Mouse (Mus musculus) left cerebral cortex, adult 8-10 months (tissue): Measurements from ENCODE around the gene Lrrc37a. TPM values are rescaled to one million over a fixed set of nuclear protein-coding genes. Genes with fewer than 3 reads are reported as not detected.
A peak's percentile ranks its signal among the peaks of the same experiment; 100 is the strongest.
"Not testable (repeated sequence)": the region's sequence is repeated elsewhere in the genome, so short reads cannot be mapped to it uniquely, and the experiment has no call there.

Experiments
- DNase-seq, 2 experiments: peaks; one replicate each; pipeline ENCODE4 v3.0.0; 2022; ENCODE audit warnings: low spot score in 2 of 2
- total RNA-seq, 4 experiments: library from RNA; stranded (reverse); gene quantifications; 2 replicates each; pipeline ENCODE4 v1.2.4; 2022

The Lrrc37a gene
- total RNA-seq, result not detected

DNA sequence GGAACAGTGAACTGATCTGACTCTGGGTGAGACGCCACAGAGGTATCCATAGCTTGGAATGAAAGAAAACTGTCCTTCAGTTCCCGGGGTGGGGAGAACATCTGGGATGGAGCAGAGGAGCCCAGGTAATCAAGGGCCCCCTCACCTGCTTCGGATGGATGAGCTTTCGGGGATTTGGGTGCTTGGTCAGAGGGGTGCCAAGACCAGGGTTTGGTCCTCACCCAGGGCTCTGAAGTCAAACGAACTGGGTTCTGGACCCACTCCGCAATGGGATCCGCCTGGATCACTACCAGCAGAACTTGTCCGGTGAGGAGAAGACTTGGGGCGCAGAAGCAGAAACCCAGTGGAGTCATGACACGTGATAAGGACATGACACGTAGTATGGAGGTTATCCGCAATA, at the start of gene Lrrc37a:
TSS of gene Lrrc37a (minus strand) at position 101 of the 400 bp plus-strand sequence.
- no peak for DNase-seq

DNA sequence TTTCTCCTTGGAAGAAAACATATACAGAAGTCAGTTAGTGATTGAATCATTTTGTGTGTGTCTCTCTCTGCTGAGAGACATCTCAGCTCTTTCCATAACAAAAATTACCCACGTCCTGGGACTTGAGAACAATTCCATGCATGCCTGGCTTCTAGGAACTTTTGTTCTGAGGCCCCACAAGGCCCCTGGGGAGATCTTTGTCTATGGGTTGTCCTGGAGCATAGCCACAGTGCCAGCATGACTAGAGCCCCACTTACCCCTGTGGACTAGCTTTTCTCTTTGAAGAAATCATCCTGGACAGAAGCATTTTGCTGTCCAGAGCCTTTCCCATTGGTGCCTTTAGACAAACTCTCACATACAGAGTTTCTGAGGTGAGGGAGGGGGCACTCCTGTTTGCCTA, 30.6 kb upstream of the Lrrc37a start:
- DNase-seq, result not testable (repeated sequence)

DNA sequence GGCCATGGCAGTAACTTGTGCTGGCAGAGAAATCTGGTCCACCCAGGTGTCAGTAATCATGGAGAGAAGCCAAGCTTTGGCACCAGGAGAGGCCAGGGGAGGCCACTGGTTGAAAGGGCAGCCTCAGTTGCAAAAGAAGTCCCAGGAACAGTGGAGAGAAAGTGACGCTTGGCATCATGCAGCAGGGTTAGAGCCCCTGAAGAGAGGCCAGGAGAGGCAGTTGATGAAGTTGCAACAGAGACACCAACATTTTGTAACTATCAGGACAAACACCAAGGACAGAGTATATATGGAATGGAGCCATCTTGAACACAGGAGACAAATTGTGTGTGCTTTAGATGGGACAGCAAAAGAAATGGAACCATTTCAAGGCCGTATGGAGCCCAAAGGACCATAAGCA, 7.7 kb upstream of the Lrrc37a start:
- DNase-seq, result no peak

DNA sequence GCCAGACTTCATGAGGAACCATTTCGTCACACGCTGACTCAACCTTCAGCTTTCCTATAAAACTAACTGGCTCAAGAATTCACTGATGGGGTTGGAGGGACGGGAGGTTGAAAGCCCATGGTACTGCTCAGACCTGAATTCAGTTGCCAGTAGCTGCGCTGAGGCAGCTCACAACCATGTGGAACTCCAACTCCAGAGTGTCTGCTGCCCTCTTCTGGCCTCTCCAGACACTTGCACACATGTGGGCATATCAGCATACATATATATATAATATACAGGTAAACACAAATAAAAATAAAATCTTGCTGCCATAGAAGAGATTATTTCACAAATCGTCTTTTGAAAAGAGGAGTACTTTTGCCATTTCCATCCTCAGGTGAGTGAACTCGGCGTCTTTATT, 40.0 kb downstream of the Lrrc37a start:
- no peak for DNase-seq

DNA sequence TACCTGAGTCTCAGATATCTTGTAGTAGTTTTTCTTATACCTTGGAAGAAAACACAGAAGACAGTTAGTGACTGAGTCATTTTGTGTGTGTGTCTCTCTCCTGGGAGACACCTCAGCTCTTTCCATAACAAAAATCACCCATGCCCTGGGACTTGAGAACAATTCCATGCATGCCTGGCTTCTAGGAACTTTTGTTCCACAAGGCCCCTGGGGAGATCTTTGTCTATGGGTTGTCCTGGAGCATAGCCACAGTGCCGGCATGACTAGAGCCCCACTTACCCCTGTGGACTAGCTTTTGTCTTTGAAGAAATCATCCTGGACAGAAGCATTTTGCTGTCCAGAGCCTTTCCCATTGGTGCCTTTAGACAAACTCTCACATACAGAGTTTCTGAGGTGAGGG, 53.3 kb downstream of the Lrrc37a start:
- DNase-seq, result not testable (repeated sequence)

DNA sequence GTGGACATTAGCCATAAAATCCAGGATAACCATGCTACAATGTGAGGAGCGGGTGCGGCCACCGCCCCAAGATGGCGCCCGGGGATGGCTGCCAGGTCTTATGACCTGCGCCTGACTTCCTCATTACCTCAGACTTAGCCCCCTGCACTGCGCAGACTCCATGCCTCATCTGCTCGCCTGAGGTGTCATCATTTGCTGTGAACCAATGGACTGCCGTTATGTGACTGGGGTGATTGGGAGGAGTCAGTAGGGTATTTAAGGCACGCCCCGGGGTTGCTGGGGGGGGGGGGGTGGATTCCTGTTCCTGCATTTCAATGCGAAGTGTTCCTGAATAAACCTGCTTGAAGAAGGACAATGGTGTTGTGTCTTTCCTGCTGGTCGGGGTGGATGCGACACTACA, 54.7 kb downstream of the Lrrc37a start:
- not testable (repeated sequence) for DNase-seq

DNA sequence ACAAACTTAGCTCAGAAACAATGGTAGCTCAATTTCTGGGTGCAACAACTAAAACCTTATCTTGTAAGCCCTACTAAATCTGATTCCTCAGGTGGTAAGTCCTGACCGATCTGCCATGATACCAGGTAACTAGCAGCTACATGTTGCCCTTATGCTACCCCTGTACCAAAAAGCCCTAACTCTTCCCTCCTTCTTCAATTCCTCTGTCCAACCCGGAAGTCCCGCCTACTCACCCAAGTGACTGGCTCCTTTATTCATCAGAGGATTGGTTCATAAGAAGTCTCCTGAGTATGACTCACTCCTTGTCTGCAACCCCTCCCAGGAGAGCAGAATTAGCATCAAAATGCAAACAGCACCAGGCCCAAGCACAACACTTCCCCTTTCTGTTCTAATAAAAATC, 60.7 kb downstream of the Lrrc37a start:
- DNase-seq, result no peak

DNA sequence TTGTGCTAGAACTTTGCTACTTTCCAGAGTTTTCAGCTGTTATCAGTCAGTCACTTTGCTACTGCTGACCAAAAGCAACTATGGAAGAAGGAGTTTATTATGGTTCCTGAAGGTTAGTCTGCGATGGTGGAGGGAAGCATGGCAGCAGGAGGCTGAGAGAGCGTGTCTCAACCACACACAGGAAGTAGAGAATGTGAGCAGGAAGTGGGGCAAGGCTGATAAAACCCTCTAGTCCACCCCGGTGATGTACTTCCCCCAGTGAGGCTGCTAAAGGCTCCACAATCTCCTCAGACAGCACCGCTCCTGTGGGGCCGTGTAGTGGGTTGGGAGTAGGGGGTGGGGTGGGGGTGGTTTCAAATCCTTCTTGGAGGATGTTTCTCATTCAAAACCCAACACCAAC, 68.1 kb downstream of the Lrrc37a start:
- DNase-seq, result no peak

DNA sequence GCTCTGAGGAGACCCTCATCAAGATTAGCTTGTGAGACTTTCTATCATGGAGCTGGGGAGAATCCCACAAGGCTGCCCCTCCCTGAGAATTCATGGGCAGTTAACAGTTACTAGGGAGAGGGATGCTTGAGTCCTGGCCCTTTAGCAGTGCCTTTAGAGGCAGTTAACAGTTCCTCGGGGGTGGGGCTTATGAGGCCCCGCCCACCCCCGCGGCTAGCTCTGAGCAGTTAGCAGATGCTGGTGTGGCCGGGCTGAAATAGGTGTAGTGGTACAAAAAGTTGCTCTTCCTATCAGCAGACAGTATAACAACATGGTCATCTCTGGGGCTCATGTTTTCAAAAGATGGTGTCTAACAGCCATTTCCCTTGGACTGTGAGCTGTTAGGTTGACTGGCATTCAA, 79.4 kb downstream of the Lrrc37a start:
- DNase-seq, result no peak

DNA sequence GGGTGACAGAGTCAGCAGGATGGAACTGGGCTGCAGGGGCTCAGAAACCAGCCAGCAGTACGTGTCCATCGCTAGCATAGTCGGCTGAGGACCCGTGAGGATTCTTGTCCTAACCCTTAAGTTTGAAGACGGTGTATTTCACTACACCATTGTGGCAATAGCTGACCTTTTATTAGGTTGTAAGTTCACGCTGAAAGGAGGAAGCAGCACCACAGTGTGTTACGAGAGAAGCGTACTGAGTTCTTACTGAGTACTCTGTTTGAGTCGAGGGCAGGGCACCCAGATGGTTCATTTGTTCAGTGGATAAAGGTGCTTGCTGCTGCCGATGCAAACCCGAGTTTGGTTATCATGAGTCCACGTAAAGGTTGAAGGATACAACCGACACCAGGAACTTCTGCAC, 84.7 kb downstream of the Lrrc37a start:
- DNase-seq, result no peak

DNA sequence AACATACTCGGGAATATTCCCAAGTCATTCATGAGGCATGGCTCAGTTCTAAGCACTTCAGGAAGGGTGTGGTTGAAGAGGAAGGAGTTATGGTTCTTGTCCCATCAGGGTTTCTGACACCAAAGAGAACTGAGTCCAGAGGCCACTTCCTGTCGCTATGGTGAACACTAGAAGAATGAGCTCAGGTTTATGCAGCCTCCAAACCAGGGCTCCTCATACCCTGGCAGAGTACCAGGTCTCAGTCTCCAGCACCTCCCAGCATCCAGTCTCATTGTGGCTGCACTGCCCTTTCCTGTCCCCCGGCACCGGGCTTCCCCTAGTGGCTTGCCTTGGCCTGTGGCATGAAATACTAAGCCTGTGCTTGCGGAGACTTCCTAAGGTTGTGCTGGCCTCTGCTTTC, 85.2 kb downstream of the Lrrc37a start:
- DNase-seq, result no peak

DNA sequence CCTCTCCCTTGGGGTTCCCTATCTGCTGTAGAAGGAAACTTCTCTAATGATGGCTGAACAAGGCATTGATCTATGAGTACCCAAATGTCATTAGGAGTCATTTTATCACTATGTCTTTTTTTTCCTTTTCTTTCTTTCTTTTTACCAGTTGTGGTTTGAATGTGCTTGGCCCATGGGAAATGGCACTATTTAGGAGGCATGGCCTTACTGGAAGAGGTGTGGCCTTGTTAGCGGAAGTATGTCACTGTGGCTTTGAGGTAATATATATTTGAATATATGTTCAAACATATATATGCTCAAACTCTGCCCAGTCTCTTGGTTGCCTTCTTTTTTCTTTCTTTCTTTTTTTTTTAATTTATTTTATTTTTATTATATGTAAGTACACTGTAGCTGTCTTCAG, 90.9 kb downstream of the Lrrc37a start:
- DNase-seq, result no peak

DNA sequence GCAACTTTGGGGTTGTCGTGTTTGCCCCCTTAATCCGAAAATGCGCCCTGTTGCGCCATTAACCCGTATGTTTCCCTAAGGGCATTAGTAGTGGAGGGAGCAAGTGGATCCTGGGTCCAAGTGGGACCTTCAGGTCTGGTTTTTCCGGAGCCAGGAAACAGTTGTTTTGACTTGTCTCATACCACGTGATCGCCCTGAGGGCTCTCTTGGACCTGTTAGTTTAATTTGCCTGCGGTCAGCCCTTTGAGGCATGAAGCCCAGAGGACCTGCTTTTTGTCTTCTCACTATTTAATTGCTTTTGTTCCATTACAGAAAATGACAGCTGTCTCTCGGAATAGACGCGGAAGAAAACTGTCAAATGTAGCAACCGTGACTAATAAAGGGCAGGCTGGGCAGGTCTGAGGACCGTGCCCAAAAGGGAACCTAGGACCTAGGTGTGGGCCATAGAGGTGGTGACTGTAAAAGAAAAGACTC, 91.4 kb downstream of the Lrrc37a start:
- no peak for DNase-seq

DNA sequence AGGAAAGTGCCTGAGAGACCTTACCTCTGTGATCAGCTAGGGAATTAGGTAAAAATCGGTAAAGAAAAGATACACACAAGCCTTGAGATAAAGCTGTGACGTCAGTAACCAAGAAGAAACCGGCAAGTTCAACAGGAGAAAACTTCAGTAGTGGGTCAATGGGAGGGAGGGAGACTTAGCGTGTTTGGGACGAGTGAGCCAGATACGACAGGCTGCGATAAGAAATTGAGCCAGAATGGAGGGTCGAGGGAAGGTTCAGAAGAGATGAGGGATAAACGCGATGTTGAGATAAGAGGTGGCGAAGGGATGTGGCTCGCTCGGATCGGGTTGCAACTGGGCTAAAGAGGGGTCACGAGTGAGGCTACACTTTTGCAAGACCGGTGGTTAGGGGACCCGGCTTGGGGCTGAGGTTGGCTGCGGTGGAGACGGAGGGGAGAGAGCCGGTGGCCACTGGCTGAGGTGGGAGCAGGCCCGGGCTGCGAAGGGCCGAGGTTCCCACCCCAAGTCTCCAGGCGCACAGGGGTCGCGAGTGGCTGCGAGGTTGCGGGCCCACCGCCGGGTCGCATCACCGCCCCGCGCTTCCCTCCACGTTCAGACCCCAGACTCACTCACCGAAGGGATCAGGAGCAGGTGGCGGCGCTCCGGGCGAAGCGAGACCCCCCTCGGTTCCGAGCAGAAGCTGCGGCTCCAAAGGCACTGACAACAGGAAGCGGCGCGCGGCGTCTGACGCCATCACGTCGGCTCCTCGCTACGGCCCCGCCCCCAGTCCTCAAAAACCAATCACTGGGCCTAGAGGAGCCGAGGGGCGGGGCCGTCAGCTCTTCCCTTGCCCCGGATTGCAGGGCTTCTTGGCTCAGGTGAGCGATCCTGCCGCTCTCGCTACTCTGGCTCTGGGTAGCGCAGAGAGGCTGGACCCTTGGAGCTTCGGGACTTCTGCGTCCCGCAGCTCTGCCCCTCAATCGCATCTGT, 92.1 kb downstream of the Lrrc37a start, which contains the start of gene Plekhm1:
TSS of gene Plekhm1 (minus strand) at position 707 of the 969 bp plus-strand sequence.
- DNase-seq, result peak; percentile 80 to 94

DNA sequence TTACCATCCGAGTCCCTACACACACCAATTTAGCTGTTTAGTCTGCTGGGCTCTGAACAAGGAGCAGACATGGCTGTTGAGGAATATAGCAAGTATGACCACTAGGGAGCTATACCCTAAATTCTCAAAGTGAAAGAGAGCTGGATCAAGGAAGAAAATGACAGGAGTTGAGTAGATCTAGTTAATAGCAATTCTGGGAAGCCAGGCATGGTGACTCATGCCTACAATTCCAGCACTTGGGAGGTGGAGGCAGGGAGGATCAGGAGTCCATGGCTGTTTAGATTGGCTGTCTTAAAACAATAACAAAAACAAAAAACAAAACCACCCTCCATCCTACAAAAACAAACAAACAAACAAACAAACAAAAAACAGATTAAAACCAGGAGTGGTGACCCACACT, 93.1 kb downstream of the Lrrc37a start:
- DNase-seq, result no peak

DNA sequence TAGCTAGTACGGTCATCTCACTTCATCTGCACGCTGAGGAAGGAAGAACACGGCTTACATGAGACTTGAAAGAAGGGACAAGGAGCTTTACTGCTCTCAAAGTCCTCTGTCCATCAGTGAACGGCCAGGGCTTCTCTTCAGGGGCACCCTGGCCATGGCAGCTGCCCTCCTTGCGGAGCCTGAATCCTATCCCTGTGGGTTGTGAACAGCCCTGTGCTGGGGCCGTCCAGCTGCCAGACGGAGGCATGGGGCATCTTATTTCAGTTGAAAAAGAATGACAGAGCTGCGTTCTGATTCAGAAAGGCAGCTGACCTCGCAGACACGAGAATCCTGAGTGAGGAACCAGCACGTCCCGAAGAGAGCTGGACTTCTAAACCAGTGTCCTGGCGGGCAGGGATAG, 95.5 kb downstream of the Lrrc37a start:
- DNase-seq, result no peak

DNA sequence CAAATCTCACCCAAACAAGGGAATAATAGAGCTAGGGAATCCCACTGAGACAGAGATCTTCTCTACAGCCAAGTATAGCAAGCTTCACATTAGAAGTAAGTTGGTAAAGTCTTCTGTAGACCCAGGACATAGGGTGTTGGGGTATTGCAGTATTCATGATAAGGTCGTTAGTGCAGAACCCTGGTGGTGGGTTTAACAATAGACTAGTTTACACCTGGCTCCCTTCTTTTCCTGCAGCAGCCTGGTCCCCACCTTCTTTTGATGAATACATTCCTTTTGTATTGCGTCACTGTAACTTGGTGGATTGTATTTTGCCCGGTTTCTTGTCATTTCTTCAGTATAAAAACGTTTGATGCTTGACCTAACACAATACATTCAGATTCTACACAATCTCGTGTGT, 97.3 kb downstream of the Lrrc37a start:
- DNase-seq, result not testable (repeated sequence)

DNA sequence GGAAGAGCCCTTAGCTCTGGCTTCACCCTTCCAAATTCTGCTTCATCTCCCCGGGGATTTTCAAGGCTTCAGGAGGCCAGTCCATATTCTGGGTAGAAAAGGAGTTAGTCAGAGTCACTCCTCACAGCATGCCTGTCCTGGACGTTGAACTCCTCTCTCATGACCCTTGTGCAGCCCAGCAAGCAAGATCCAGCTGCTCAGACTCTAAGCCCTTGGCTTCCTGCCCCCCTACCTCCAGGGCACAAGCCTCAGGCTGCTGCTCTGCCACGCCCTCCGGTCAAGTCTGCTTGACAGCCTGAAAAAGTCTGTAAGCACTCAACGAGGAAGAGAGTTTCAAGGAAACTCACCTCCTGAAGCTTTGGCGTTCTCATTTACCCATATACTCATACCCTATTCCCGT, 97.8 kb downstream of the Lrrc37a start:
- DNase-seq, result no peak

DNA sequence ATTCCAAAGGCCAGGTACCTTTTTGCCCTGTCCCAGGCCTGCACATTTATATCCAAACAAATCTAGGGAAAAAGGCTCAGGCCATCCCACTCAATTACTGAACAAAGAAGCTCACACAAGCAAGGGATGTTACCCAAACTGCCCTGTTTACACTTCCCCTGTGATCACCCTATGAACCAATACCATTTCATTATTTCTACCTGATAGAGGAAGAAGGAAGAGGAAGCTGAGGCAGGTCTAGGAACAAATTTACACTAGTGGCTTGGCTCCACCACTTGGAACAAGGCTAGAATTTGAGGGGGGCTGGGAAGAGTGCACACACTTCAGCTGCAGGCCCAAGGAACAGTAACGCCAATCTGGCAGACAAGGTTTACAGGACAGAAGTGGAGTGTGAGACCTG, 98.6 kb downstream of the Lrrc37a start:
- DNase-seq, result no peak

DNA sequence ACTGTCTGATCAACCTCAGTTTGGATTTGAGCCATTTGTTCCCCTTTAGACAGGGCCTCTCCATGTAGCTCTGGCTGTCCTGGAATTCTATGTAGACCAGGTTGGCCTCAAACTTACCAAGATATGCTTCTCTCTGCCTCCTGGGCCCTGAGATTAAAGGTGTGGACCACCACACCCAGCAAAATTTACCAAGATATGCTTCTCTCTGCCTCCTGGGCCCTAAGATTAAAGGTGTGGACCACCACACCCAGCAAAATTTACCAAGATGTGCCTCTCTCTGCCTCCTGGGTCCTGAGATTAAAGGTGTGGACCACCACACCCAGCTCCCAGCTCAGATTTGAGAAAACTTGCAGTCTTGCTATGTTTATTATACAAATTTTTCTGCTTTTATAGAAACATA, 99.8 kb downstream of the Lrrc37a start:
- no peak for DNase-seq

DNA sequence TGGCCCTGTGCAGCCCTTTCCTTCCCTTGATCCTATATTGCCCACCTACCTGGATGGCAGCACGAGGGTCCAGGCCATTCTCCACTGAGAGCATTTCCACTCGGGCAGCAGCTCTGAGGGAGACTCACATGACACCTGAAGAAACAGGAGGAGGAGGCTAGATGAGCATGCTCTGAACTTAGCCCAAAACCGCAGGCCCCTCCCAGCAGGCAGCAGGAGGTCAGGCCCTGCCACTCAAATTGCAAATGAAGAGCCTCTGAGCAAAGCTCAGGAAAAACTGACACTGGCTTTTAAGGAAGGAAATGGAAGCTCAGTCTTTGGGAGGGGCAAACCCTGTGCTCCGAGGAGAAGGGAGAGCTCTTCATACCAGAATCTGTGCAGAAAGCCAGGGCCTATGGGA, 100.6 kb downstream of the Lrrc37a start:
- no peak for DNase-seq

DNA sequence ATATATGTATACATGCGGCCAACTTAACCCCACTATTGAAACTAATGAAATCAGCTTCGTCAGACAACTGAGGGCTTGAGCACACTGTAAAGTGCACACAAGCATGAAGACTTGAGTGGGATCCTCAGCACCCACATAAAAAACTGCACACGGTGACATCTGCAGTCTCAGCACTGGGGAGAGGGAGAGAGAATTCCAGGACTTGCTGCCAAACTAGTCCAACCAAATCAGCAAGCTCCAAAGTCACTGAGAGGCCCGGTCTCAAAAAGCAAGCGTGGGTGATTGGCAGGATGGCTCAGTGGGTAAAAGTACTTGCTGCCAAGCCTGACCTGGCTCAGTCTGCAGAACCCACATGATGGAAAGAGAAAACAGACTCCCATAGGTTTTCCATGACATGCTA, 101.7 kb downstream of the Lrrc37a start:
- peak in 1 of 2 experiments; percentile 38 for DNase-seq

DNA sequence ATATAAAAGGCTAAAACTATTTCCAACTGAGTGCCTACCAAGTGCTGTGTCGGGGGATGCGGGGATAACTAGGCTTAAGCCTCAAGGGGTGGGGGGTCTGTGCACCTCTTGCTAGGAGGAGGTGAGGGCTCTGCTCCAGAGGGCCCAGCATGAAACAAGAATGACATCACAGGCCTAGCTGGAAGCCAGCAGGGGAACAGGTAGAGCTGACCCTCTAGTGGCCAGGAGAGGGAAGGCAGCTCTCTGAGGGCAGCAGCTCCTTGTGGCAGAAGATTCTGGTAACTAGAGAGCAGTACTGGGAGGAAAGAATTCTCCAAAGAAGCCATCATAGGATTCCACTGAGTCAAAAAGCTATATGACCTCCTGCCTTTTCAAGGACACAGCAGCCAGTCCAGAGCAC, 102.2 kb downstream of the Lrrc37a start:
- no peak for DNase-seq
